Mouse (Mus musculus): ENCODE measurements around the gene Hlf. TPM values are rescaled to one million over a fixed set of nuclear protein-coding genes. Genes with fewer than 3 reads are reported as not detected.
A peak's percentile ranks its signal among the peaks of the same experiment; 100 is the strongest.

Gene Hlf
- total RNA-seq, 2 experiments from 2014 or later = 124 to 142 TPM

DNA sequence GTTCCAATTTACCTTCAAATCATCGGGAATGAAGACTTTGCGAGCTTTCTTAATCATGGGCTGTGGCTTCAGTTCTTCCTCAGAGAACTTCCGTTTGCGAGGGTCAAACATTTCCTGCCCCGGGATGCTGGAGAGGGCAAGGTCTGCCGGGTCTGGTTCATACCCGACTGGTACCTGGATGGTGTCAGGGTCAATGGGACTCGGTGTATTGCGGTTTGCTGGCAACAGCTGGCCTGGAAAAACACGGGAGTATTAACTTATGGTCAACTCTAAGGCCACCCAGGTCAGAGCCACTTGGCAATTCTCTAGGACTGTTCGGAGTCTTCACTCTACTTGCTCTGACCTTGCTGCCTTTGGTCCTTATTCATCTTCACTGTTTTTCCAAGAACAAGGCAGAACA is 44.9 kb downstream of the Hlf start:
- DNase-seq (ENCODE audit: low spot score in 2 of 2) = no peak

DNA sequence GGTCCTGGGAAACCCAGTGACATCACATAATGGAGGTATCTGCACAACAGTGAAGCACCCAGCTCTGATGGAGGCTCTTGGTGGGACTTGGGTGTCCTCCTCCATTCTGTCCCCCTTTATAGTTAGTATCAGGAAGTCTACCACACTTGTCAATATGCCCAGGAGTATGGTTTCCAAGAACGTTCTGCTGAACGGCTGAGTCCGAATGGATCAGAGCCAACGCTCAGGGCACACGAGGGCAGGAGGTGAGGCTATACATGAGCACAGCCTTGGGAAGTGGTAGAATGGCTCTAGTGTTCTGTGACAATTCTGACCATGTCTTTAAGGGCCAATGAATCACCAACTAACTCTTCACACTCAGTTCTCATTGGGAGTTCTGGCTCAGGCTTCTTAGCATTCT is 47.8 kb downstream of the Hlf start:
- no peak for DNase-seq (ENCODE audit: low spot score in 2 of 2)

- no peak for DNase-seq (ENCODE audit: low spot score in 2 of 2)
Observed at GRCm38 (mm10) chr11:90342267-90342666, 48.4 kb downstream of the Hlf start.

GRCm38 (mm10) chr11:90340836-90341235 is 49.9 kb downstream of the Hlf start:
- no peak for DNase-seq (ENCODE audit: low spot score in 2 of 2)

- DNase-seq (ENCODE audit: low spot score in 2 of 2) = no peak
Observed at GRCm38 (mm10) chr11:90334816-90335215, 55.9 kb downstream of the Hlf start.

- no peak for DNase-seq (ENCODE audit: low spot score in 2 of 2)
Observed at GRCm38 (mm10) chr11:90332737-90333136, 58.0 kb downstream of the Hlf start.

DNA sequence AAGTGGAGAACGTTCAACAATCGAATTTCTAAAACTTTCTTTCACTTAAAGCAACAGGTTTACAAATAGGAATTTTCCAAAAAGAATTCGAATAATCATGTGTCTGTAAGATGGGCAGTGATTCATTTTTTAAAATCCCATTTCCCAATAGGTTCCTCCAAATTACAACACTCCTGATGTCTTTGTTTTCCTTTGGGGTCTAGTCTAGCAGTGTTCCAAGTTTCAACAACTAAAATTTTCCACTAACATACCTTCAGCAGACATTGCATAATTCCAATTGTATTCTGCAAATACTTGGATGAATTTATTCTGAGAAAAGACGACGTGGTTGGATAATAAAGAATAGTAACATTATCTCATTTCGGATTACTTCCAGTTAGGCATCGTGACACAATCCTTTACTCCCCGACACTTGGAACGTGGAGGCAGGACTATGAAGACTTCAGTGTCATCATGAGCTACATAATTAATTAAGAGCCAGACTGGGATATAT is 60.4 kb downstream of the Hlf start:
- no peak for DNase-seq (ENCODE audit: low spot score in 2 of 2)

GRCm38 (mm10) chr11:90326836-90327235 is 63.9 kb downstream of the Hlf start:
- DNase-seq (ENCODE audit: low spot score in 2 of 2) = no peak

GRCm38 (mm10) chr11:90326146-90326545 is 64.5 kb downstream of the Hlf start:
- DNase-seq (ENCODE audit: low spot score in 2 of 2) = no peak

GRCm38 (mm10) chr11:90324597-90324996 is 66.1 kb downstream of the Hlf start:
- DNase-seq (ENCODE audit: low spot score in 2 of 2) = no peak

DNA sequence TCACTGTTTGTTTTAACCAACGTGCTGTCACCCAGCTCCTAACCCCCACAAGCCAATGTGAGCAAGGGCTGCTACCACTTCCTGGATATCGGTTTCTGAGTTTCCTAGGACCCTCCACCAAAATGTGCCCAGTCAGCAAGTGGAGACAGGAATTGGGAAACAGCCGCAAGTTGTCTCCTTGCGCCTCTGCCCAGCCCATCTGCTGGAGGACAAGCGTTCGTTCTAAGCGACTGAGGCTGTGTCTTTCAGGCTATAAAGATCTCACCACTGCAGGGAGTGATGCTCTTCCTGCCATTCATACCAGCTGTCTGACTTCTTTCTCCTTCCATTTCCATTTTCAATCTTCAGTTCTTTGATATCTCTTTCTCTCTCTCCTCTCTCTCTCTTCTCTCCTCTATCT is 69.8 kb downstream of the Hlf start:
- DNase-seq (ENCODE audit: low spot score in 2 of 2) = no peak

DNA sequence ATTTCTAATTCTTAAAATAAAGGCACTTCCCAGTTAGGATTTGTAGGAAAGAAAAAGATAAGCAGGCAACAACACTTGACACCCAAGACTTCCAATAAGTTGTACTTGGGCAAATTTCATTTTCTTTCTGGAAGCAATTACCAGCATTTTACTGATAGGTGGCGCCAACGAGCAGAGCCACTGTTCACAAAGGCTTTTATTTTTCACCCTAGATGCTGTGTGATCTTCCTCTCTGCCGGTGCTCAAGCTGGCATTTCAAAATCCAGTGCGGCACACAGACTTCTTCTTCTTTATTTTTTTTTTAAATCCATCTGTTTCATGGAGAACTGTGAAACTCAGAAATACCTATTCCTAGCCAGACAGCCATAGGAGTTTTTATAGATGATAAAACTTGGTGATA is 73.2 kb downstream of the Hlf start:
- DNase-seq (ENCODE audit: low spot score in 2 of 2) = peak; percentile 70 to 71

DNA sequence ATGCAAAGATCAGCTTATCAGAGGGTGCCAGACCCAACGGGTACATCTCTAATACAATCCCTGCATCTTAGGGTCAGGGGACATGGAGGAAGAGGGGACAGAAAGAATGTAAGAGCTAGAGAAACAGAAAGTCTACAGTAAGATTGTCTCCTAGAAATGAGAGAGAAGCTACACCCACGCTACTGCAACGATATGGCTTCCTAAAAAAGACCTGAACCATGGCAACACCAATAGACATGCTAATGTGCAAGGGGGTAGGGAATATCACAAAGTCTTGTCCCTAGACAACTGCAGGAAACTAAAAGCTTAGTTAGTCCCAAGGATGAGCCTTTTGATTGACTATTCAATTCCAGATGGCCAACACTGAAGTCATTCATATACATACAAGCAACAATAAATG is 76.1 kb downstream of the Hlf start:
- DNase-seq (ENCODE audit: low spot score in 2 of 2) = no peak

DNA sequence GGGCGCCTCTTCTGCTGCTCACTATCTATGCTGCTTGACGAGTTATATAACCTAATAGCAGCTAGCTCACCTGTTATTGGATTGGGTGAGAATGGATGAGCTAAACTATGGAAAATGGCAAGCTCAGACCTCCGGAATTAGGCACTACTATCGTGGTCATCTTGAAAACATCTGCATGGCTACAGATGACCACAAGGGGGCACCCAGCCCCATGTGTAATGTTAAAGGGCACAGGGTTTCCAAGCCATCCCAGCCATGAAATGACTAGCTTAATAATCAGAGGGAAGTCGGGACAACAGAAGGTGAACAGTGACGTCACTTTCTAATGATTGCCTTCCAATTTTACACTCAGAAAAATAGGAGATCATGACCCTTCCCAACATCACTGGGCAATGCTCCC is 83.7 kb downstream of the Hlf start:
- peak; percentile 44 for DNase-seq (ENCODE audit: low spot score in 2 of 2)

- DNase-seq (ENCODE audit: low spot score in 2 of 2) = no peak
Observed at GRCm38 (mm10) chr11:90306067-90306466, 84.6 kb downstream of the Hlf start.

GRCm38 (mm10) chr11:90294622-90295021 is 96.1 kb downstream of the Hlf start:
- DNase-seq (ENCODE audit: low spot score in 2 of 2) = no peak

- DNase-seq (ENCODE audit: low spot score in 2 of 2) = no peak
Observed at GRCm38 (mm10) chr11:90292766-90293165, 97.9 kb downstream of the Hlf start.

GRCm38 (mm10) chr11:90291156-90291555 is 99.5 kb downstream of the Hlf start:
- DNase-seq (ENCODE audit: low spot score in 2 of 2) = no peak

DNA sequence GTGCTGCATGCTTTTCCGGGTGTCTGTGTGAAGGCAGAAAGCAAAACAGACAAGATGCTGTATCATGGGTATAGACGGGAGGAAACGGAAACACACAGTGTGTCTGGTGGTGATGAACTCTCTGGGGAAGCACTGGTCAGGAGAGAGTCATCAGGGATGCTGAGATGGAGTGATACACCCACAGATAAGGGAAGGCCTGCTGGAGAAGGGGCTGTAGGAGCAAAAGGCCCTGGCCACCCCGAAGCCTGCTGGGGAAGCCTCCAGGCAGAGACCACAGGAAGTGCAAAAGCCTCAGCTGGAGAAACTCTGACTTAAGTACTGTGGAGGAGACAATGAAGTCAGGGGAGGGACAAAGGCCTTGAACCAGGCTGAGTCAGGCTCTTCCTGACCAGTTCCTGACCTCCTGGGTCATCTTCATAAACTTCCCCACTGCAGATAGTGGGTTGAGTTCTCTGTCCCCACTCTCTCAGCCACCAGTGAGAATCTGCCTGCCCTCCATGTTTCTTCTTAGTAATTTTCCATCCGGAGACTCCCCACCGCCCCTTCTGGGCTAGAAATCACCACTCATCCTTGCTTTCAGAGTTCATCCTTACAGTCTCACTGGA is 104.0 kb downstream of the Hlf start:
- no peak for DNase-seq (ENCODE audit: low spot score in 2 of 2)

All from left cerebral cortex, adult 18-20 months (tissue).